Mouse (Mus musculus) small intestine, adult 2 months (tissue): ENCODE results near the gene Map7.

Experiments
- CTCF ChIP-seq: fragments of 200-500 bp; IDR thresholded peaks from 2 replicates; pipeline ENCODE4 v1.5.1; 2012; ENCODE audit warnings: low read depth, mild to moderate bottlenecking, control low read depth, inconsistent platforms, low read length, moderate library complexity, mixed read lengths; ENCODE audit not compliant: insufficient replicate concordance, insufficient read length; ENCODE audit errors: extremely low read depth
- POLR2A ChIP-seq: fragments of 200-500 bp; IDR thresholded peaks from 2 replicates; pipeline ENCODE4 v1.6.1; 2012; ENCODE audit warnings: low read depth, mild to moderate bottlenecking, control low read depth, inconsistent platforms, low read length, moderate library complexity

GRCm38 (mm10) chr10:20220443-20221071, 72.3 kb downstream of the Map7 start:
- no peak for TF ChIP-seq CTCF
- TF ChIP-seq POLR2A = no peak
